Mouse (Mus musculus) CH12.LX (cell line): ENCODE measurements at regions not wholly inside any gene's neighbourhood (a gene's known extent, or its start where the extent isn't known, plus 50 kb on each side); places are given as distances from the start of the nearest gene placed in this dataset.

Experiments
- DNase-seq: peaks from one replicate; pipeline ENCODE4 v3.0.0-alpha.2; 2013; ENCODE audit errors: extremely low read depth
- H3K27ac ChIP-seq: 2 replicates; pipeline ENCODE4 v1.5.1; 2012; ENCODE audit warnings: low read depth, mild to moderate bottlenecking, control low read depth, moderate library complexity; ENCODE audit not compliant: insufficient read depth
- H3K27me3 ChIP-seq: replicated peaks from 2 replicates; pipeline ENCODE3; 2012; ENCODE audit warnings: inconsistent platforms
- H3K36me3 ChIP-seq, 2 experiments: replicated peaks in 1 of 2; 2 replicates each; pipeline versions ENCODE3 to v1.6.1; 2012; ENCODE audit warnings: inconsistent platforms in 1 of 2, low read length in 1 of 2, mild to moderate bottlenecking in 1 of 2, mixed read lengths in 1 of 2, moderate library complexity in 1 of 2; ENCODE audit not compliant: control insufficient read depth in 1 of 2, insufficient read depth in 1 of 2
- H3K4me1 ChIP-seq, 2 experiments: 2 replicates each; pipeline ENCODE4 v1.6.1; 2012; ENCODE audit warnings: inconsistent platforms in 1 of 2, moderate library complexity in 1 of 2; ENCODE audit not compliant: insufficient read depth in 2 of 2, control insufficient read depth in 1 of 2
- H3K4me2 ChIP-seq: 2 replicates; pipeline ENCODE4 v1.6.1; 2012; ENCODE audit warnings: low read depth, mild to moderate bottlenecking, control low read depth; ENCODE audit not compliant: poor library complexity, insufficient read depth, severe bottlenecking
- H3K4me3 ChIP-seq, 3 experiments: fragments of 150-350 bp in 1 of 3; sonication (generic) in 1 of 3; replicated peaks in 1 of 3; 2 replicates each; pipeline versions ENCODE3 to v1.5.1; 2011 to 2012; ENCODE audit warnings: low read depth in 2 of 3, low read length in 2 of 3, mild to moderate bottlenecking in 2 of 3, moderate library complexity in 2 of 3, control low read depth in 1 of 3, improper control_type of control experiment in 1 of 3, inconsistent platforms in 1 of 3, mixed read lengths in 1 of 3; ENCODE audit not compliant: poor library complexity in 1 of 3
- H3K79me2 ChIP-seq: replicated peaks from 2 replicates; pipeline ENCODE4 v1.6.1; 2012; ENCODE audit warnings: mild to moderate bottlenecking, moderate library complexity; ENCODE audit not compliant: control insufficient read depth, poor library complexity, insufficient read depth, severe bottlenecking; ENCODE audit errors: extremely low read depth
- H3K9ac ChIP-seq: 2 replicates; pipeline ENCODE4 v1.6.1; 2012; ENCODE audit warnings: low read depth, mild to moderate bottlenecking, control low read depth, moderate library complexity; ENCODE audit not compliant: insufficient read depth
- H3K9me3 ChIP-seq: replicated peaks from 2 replicates; pipeline ENCODE3; 2012; ENCODE audit warnings: low read length, inconsistent platforms, mixed read lengths
- BHLHE40 ChIP-seq: IDR thresholded peaks from 2 replicates; pipeline ENCODE4 v1.6.1; 2011; ENCODE audit warnings: mild to moderate bottlenecking, low read depth, low read length, improper control_type of control experiment
- CHD1 ChIP-seq: IDR thresholded peaks from 2 replicates; pipeline ENCODE4 v1.6.1; 2012; ENCODE audit warnings: low read depth, low read length, improper control_type of control experiment, inconsistent platforms
- CHD2 ChIP-seq: IDR thresholded peaks from 2 replicates; pipeline ENCODE4 v1.6.1; 2011; ENCODE audit warnings: low read length, improper control_type of control experiment
- CTCF ChIP-seq, 2 experiments: IDR thresholded peaks in 1 of 2; conservative IDR thresholded peaks in 1 of 2; 2 replicates each; pipeline ENCODE4 v1.5.1; 2011 to 2012; ENCODE audit warnings: low read depth in 2 of 2, low read length in 2 of 2, improper control_type of control experiment in 1 of 2, inconsistent platforms in 1 of 2, mild to moderate bottlenecking in 1 of 2, moderate library complexity in 1 of 2
- E2F4 ChIP-seq: IDR thresholded peaks from 2 replicates; pipeline ENCODE4 v1.6.1; 2011; ENCODE audit warnings: low read depth, low read length, improper control_type of control experiment; ENCODE audit not compliant: insufficient replicate concordance
- ETS1 ChIP-seq: conservative IDR thresholded peaks from 2 replicates; pipeline ENCODE4 v1.6.1; 2012; ENCODE audit warnings: low read depth, mild to moderate bottlenecking, inconsistent platforms, low read length, improper control_type of control experiment, moderate library complexity
- HCFC1 ChIP-seq: IDR thresholded peaks from 2 replicates; pipeline ENCODE4 v1.6.1; 2012; ENCODE audit warnings: low read depth, mild to moderate bottlenecking, inconsistent platforms, low read length, improper control_type of control experiment
- IRF4 ChIP-seq: IDR thresholded peaks from 2 replicates; pipeline ENCODE4 v1.6.1; 2014; ENCODE audit warnings: low read depth, mild to moderate bottlenecking, inconsistent platforms, low read length, improper control_type of control experiment
- JUN ChIP-seq: IDR thresholded peaks from 2 replicates; pipeline ENCODE4 v1.6.1; 2011; ENCODE audit warnings: low read depth, mild to moderate bottlenecking, low read length, improper control_type of control experiment, moderate library complexity; ENCODE audit not compliant: insufficient read depth
- KAT2A ChIP-seq: IDR thresholded peaks from 2 replicates; pipeline ENCODE4 v1.6.1; 2012; ENCODE audit warnings: low read length, improper control_type of control experiment, inconsistent platforms; ENCODE audit not compliant: insufficient replicate concordance
- MAFK ChIP-seq: IDR thresholded peaks from 2 replicates; pipeline ENCODE4 v1.6.1; 2011; ENCODE audit warnings: low read length, improper control_type of control experiment; ENCODE audit not compliant: insufficient replicate concordance
- MAX ChIP-seq: IDR thresholded peaks from 2 replicates; pipeline ENCODE4 v1.6.1; 2011; ENCODE audit warnings: low read length, improper control_type of control experiment
- MAZ ChIP-seq: IDR thresholded peaks from 2 replicates; pipeline ENCODE4 v1.6.1; 2012; ENCODE audit warnings: low read depth, mild to moderate bottlenecking, inconsistent platforms, low read length, improper control_type of control experiment, moderate library complexity
- MXI1 ChIP-seq: IDR thresholded peaks from 2 replicates; pipeline ENCODE4 v1.6.1; 2011; ENCODE audit warnings: mild to moderate bottlenecking, low read depth, low read length, improper control_type of control experiment
- MYC ChIP-seq: IDR thresholded peaks from 2 replicates; pipeline ENCODE4 v1.6.1; 2011; ENCODE audit warnings: low read depth, mild to moderate bottlenecking, improper control_type of control experiment, low read length
- NELFE ChIP-seq: IDR thresholded peaks from 2 replicates; pipeline ENCODE4 v1.6.1; 2011; ENCODE audit warnings: low read depth, low read length, improper control_type of control experiment
- NRF1 ChIP-seq: IDR thresholded peaks from 2 replicates; pipeline ENCODE4 v1.6.1; 2014; ENCODE audit warnings: low read depth, mild to moderate bottlenecking, inconsistent platforms, low read length, improper control_type of control experiment, moderate library complexity
- POLR2A ChIP-seq: IDR thresholded peaks from 2 replicates; pipeline ENCODE4 v1.6.1; 2011; ENCODE audit warnings: low read depth, mild to moderate bottlenecking, improper control_type of control experiment, low read length
- RAD21 ChIP-seq: IDR thresholded peaks from 2 replicates; pipeline ENCODE4 v1.6.1; 2011; ENCODE audit warnings: low read depth, mild to moderate bottlenecking, low read length, improper control_type of control experiment, moderate library complexity
- SMC3 ChIP-seq: IDR thresholded peaks from 2 replicates; pipeline ENCODE4 v1.6.1; 2011; ENCODE audit warnings: low read depth, low read length, improper control_type of control experiment
- UBTF ChIP-seq: IDR thresholded peaks from 2 replicates; pipeline ENCODE4 v1.6.1; 2012; ENCODE audit warnings: low read depth, mild to moderate bottlenecking, inconsistent platforms, low read length, improper control_type of control experiment, moderate library complexity
- USF1 ChIP-seq: IDR thresholded peaks from 2 replicates; pipeline ENCODE4 v1.6.1; 2014; ENCODE audit warnings: low read depth, mild to moderate bottlenecking, inconsistent platforms, low read length, improper control_type of control experiment
- ZC3H11A ChIP-seq: IDR thresholded peaks from 2 replicates; pipeline ENCODE4 v1.6.1; 2012; ENCODE audit warnings: low read depth, mild to moderate bottlenecking, inconsistent platforms, low read length, improper control_type of control experiment
- ZNF384 ChIP-seq: IDR thresholded peaks from 2 replicates; pipeline ENCODE4 v1.6.1; 2012; ENCODE audit warnings: low read depth, low read length, improper control_type of control experiment, inconsistent platforms
- dilution Hi-C: fragments of 300-500 bp; cut with MboI; formaldehyde crosslinking; loops from 2 replicates; pipeline ENCODE4 v1.14.3; 2020; ENCODE audit warnings: low sequenced_read_pairs; ENCODE audit not compliant: extremely low pct_unique_long_range_greater_than_20kb, extremely low pct_ligation_motif_present
- in situ Hi-C: fragments of 300-500 bp; cut with MboI; formaldehyde crosslinking; loops from 3 replicates; pipeline ENCODE4 v1.14.3; 2019; ENCODE audit warnings: low sequenced_read_pairs, low pct_ligation_motif_present, low pct_unique_long_range_greater_than_20kb, mixed read lengths

DNA sequence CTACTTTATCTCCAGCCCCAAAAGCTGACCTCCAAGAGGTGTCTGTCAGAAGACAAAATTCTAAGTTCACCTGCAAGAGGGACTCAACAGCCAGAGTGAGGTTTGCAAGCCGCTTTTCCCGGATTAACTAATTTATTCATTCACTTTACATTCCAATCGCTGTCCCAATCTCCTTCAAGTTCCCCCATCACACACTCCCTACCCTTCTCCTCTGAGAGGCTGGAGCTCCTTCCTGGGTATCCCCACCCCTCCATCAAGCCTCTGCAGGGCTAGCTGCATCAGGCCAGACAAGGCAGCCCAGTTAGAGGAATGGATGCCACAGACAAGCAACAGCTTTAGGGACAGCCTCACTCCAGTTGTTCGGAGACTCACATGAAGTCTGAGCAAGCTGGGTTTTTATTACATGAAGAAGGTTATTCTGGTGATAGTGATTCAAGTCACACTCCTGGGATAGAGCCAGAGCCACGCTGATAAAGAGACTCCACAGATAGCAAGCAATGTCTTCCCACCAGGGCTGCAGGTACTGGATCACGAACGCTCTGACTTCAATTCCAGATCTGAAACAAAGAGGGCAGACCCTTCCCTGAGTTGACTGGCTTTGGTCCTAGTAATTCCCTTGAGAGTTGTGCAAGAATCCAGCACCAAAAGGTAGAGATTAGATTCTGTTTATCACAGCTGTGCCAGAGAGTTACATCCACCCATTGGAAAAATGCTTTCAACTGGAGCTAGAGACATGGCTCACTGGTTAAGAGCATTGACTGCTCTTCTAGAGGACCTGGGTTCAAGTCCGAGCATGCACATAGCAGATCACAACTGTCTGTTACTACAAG lies 86.7 kb upstream of the Zcchc2 start:
- H3K9me3 ChIP-seq: peaks cover 3% of the 10 kb centered on the region
- in situ Hi-C loops: loop anchor here (10.0 kb wide), 2 partner anchors 81 to 491 kb away; no protein-coding TSS in a partner anchor
- TF ChIP-seq ZC3H11A: no peak
- no peak for TF ChIP-seq UBTF
- TF ChIP-seq BHLHE40: no peak
- TF ChIP-seq MXI1: no peak
- no peak for TF ChIP-seq CTCF (conservative IDR thresholded peaks at IDR 0.05 in 1 of 2, IDR thresholded peaks at IDR 0.05 in 1 of 2; ENCODE audit: low read depth in 2 of 2, low read length in 2 of 2)
- no peak for TF ChIP-seq MYC
- TF ChIP-seq ZNF384: no peak
- no peak for TF ChIP-seq ETS1
- TF ChIP-seq, all 38 proteins: peak for 0
- DNase-seq: no peak
- H3K79me2 ChIP-seq: no peaks in the 10 kb centered on the region
- no peaks in the 10 kb centered on the region for H3K36me3 ChIP-seq
- no peak overlapping the region for H3K4me3 ChIP-seq
- H3K27ac ChIP-seq: no peak overlapping the region
- no peak overlapping the region for H3K9ac ChIP-seq
- no peak overlapping the region for H3K4me2 ChIP-seq
- H3K4me1 ChIP-seq: peaks cover 9 to 32% of the 10 kb centered on the region in 2 experiments
- dilution Hi-C loops: no loop called here
- H3K27me3 ChIP-seq: no peaks in the 10 kb centered on the region

DNA sequence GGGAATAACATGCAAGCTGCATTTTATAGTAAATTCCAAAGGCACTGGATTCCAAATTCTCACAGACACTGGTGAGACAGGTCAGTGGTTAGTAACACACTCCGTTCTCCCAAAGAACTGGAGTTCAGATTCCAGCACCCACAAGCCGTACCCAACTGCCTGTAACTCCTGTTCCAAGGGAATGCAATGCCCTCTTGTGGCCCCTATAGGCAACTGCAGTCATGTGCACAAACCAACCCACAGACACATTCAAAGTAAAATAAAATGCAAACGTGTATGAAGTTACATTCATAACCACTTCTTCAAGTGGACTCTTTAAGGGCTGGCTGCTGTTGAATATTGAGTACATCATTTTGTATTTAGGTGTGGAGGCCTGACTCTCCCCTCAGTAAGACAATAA lies 85.5 kb upstream of the Zcchc2 start:
- no peak overlapping the region for H3K9ac ChIP-seq
- no peaks in the 10 kb centered on the region for H3K79me2 ChIP-seq
- H3K4me1 ChIP-seq: peaks cover 9 to 33% of the 10 kb centered on the region in 2 experiments
- no peak overlapping the region for H3K4me3 ChIP-seq
- H3K4me2 ChIP-seq: no peak overlapping the region
- no peak for TF ChIP-seq KAT2A
- TF ChIP-seq MXI1: no peak
- TF ChIP-seq CHD2: no peak
- no peak for TF ChIP-seq IRF4
- no peak for TF ChIP-seq E2F4
- TF ChIP-seq MAZ: no peak
- no peak for TF ChIP-seq MYC
- TF ChIP-seq JUN: no peak
- TF ChIP-seq NELFE: no peak
- TF ChIP-seq CTCF (conservative IDR thresholded peaks at IDR 0.05 in 1 of 2, IDR thresholded peaks at IDR 0.05 in 1 of 2; ENCODE audit: low read depth in 2 of 2, low read length in 2 of 2): peak; percentile 51 to 58
- no peak for TF ChIP-seq HCFC1
- no peak for TF ChIP-seq USF1
- TF ChIP-seq SMC3: peak; percentile 31
- no peak for TF ChIP-seq POLR2A
- no peak for TF ChIP-seq ZC3H11A
- no peak for TF ChIP-seq NRF1
- TF ChIP-seq RAD21: peak; percentile 40
- TF ChIP-seq MAX: no peak
- TF ChIP-seq ETS1: no peak
- TF ChIP-seq CHD1: no peak
- TF ChIP-seq MAFK: no peak
- peaks cover 3% of the 10 kb centered on the region for H3K9me3 ChIP-seq
- H3K36me3 ChIP-seq: no peaks in the 10 kb centered on the region
- in situ Hi-C loops: loop anchor here (10.0 kb wide), 2 partner anchors 80 to 490 kb away; no protein-coding TSS in a partner anchor
- H3K27ac ChIP-seq: no peak overlapping the region
- peak; percentile 6 for DNase-seq
- dilution Hi-C loops: no loop called here
- no peaks in the 10 kb centered on the region for H3K27me3 ChIP-seq
